Mouse (Mus musculus): Measurements from ENCODE around the gene Zfp771. TPM values are rescaled to one million over a fixed set of nuclear protein-coding genes. Genes with fewer than 3 reads are reported as not detected.

The Zfp771 gene
- polyA plus RNA-seq, 1 experiment from 2014 or later, result 49.3 TPM

DNA sequence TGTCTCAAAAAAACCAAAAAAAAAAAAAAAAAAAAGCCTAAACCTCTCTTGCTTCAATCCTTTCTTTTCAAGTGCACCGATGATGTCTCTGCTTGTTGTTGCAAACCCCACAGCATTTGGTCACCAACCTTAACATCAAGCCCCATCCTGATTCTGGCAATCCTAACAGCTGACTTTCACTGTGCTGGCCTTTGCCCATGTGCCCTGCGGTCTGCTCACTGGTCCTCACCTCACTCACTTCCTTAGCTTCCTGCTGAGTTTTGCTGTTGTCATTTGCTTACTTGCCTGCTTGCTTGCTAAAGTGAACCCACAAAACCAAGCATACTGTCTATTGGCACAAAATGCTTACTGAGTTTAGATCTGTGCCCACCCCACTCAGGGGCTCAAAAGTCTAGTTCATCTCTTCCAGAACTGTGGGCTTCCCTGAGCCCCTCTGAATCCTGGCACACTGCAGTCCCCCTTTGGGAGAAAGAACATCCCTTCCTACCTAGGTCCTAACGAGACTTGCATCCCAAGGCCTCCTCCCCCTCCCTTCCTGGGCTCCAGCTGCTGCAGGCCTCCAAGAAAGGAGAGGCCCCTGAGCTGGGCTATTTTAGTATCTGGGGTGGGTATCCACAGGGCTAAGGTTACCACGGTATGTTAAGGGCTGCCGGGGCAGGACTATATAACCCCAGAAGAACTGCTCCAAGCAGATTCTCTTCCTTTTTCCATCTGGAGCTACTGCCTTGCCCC lies 32.9 kb upstream of the Zfp771 start:
- no peak overlapping the region for H3K9ac ChIP-seq (ENCODE audit: low read depth, low read length)
- H3K9me3 ChIP-seq (replicated peaks; ENCODE audit: low read length), result no peaks in the 10 kb centered on the region
- WGBS, result 51% methylated on average over 5 of the region's 5 CpGs
- no peak overlapping the region for H3K4me3 ChIP-seq (replicated peaks; ENCODE audit: low read depth, low read length)
- H3K27me3 ChIP-seq (ENCODE audit: insufficient read depth, low read length), result no peaks in the 10 kb centered on the region
- H3K4me2 ChIP-seq (ENCODE audit: low read length), result no peak overlapping the region
- no peak for TF ChIP-seq CTCF (IDR thresholded peaks at IDR 0.05; ENCODE audit: low read depth)
- no peak overlapping the region for H3K27ac ChIP-seq
- peaks cover 10% of the 10 kb centered on the region; the same call in 1 of the 2 replicates for H3K4me1 ChIP-seq (replicated peaks; ENCODE audit: insufficient read depth, low read length)
- DNase-seq (ENCODE audit: low spot score) (no peak), ATAC-seq (replicated peaks; ENCODE audit: low FRiP score, low read depth) (no peak)
- H3K36me3 ChIP-seq (ENCODE audit: insufficient read depth, low read length), result no peaks in the 10 kb centered on the region

DNA sequence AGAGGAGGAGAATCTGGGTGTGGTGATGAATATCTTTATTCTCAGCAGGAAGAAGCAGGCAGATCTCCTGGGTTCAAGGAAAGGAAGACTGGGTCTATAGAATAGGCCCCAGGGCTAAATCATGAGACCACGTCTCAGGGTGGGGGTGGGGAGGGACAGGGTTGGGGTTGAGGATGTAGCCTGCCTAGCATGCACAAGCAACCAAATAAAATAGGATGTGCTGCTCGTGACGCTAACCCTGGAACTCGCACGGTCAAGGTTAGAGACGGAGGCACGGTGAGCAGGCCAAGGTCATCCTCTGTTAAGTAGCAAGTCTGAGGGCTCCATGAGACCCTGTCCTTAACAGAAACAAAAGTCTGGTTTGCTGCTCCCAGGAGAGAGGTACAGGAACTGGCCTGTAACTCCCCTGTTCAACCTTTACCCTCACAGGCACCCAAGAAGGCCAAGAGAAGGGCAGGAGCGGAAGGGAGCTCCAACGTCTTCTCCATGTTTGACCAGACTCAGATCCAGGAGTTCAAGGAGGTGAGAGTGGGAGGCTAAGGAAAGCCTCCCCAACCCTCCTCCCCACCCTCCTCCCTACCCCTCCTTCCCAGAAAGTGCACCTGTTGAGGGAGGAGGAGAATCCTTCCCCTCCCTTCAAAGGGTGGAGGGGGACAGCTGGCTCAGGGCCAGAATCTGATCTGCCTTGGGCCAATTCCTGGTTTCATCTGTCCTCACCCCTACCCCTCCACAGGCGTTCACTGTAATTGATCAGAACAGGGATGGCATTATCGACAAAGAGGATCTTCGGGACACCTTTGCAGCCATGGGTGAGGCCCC lies 31.4 kb upstream of the Zfp771 start:
- Histone ChIP-seq H3K27ac (no peak overlapping the region), H3K4me1 (replicated peaks; ENCODE audit: insufficient read depth, low read length) (no peaks in the 10 kb centered on the region), H3K36me3 (ENCODE audit: insufficient read depth, low read length) (no peaks in the 10 kb centered on the region), H3K9me3 (replicated peaks; ENCODE audit: low read length) (no peaks in the 10 kb centered on the region), H3K4me2 (ENCODE audit: low read length) (no peak overlapping the region), H3K4me3 (replicated peaks; ENCODE audit: low read depth, low read length) (no peak overlapping the region), H3K9ac (ENCODE audit: low read depth, low read length) (no peak overlapping the region), H3K27me3 (ENCODE audit: insufficient read depth, low read length) (no peaks in the 10 kb centered on the region)
- no peak for TF ChIP-seq CTCF (IDR thresholded peaks at IDR 0.05; ENCODE audit: low read depth)
- ATAC-seq (replicated peaks; ENCODE audit: low FRiP score, low read depth) (no peak), DNase-seq (ENCODE audit: low spot score) (no peak)
- WGBS, result 84% methylated on average over 12 of the region's 12 CpGs

DNA sequence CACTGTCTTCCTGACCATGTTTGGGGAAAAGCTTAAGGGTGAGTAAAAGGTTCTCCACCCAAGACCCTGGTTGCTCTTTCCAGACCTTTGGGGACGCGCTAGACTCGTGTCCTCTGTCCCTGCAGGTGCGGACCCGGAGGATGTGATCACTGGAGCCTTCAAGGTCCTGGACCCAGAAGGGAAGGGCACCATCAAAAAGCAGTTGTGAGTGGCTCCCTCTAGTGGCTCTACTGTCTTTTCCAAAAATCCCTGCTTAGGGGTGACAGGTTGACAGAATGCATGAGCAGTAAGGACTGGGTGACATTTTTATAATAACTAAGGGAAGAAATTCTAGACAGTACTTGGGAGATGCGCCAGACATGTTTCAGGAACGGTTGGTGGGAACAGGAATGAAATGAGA lies 30.6 kb upstream of the Zfp771 start:
- no peak overlapping the region for H3K4me2 ChIP-seq (ENCODE audit: low read length)
- ATAC-seq (replicated peaks; ENCODE audit: low FRiP score, low read depth) (no peak), DNase-seq (ENCODE audit: low spot score) (peak; percentile 62)
- TF ChIP-seq CTCF (IDR thresholded peaks at IDR 0.05; ENCODE audit: low read depth), result peak; percentile 78
- no peaks in the 10 kb centered on the region for H3K36me3 ChIP-seq (ENCODE audit: insufficient read depth, low read length)
- no peaks in the 10 kb centered on the region for H3K4me1 ChIP-seq (replicated peaks; ENCODE audit: insufficient read depth, low read length)
- no peak overlapping the region for H3K9ac ChIP-seq (ENCODE audit: low read depth, low read length)
- WGBS, result 41% methylated on average over 7 of the region's 7 CpGs
- H3K4me3 ChIP-seq (replicated peaks; ENCODE audit: low read depth, low read length), result no peak overlapping the region
- no peaks in the 10 kb centered on the region for H3K9me3 ChIP-seq (replicated peaks; ENCODE audit: low read length)
- H3K27me3 ChIP-seq (ENCODE audit: insufficient read depth, low read length), result no peaks in the 10 kb centered on the region
- no peak overlapping the region for H3K27ac ChIP-seq

DNA sequence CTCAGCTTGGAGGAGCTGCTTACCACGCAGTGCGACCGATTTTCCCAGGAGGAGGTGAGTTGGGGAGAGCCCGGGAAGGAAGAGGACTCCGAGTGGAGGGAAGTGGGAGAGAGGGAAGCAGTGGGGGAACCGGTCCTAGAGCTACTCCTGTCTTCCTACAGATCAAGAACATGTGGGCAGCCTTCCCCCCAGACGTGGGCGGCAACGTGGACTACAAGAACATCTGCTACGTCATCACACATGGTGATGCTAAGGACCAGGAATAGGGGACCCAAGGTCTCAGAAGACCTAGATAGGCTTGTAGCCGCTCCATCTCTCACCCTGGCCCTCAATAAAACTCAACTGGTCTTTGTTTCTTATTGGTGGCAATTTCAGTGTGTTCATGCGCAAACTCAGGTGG lies 30.1 kb upstream of the Zfp771 start:
- H3K4me1 ChIP-seq (replicated peaks; ENCODE audit: insufficient read depth, low read length), result no peaks in the 10 kb centered on the region
- H3K36me3 ChIP-seq (ENCODE audit: insufficient read depth, low read length), result no peaks in the 10 kb centered on the region
- H3K4me3 ChIP-seq (replicated peaks; ENCODE audit: low read depth, low read length), result no peak overlapping the region
- 55% methylated on average over 12 of the region's 12 CpGs for WGBS
- no peak for TF ChIP-seq CTCF (IDR thresholded peaks at IDR 0.05; ENCODE audit: low read depth)
- H3K4me2 ChIP-seq (ENCODE audit: low read length), result no peak overlapping the region
- H3K27ac ChIP-seq, result no peak overlapping the region
- DNase-seq (ENCODE audit: low spot score), result no peak
- ATAC-seq (replicated peaks; ENCODE audit: low FRiP score, low read depth), result no peak
- H3K9ac ChIP-seq (ENCODE audit: low read depth, low read length), result no peak overlapping the region
- H3K27me3 ChIP-seq (ENCODE audit: insufficient read depth, low read length), result no peaks in the 10 kb centered on the region
- no peaks in the 10 kb centered on the region for H3K9me3 ChIP-seq (replicated peaks; ENCODE audit: low read length)

DNA sequence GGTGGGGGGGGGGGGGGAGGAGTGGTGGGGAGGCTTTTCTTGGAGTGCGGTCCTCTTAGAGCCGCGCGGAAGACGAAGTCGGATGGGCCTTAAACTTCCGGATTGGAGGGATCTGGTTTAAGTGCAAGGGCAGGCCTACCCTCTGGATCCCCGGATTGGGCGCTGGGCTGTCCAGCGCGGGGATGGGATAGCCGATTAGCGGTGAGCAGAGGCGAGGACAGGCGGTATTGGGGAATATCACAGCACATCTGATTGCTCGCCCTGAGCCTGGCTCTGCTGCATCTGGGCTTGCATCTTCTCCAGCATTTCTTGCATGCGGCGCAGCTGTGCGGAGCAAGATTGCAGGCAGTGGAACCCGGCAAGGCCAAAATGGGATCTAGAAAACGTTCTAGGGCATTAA lies 29.6 kb upstream of the Zfp771 start:
- no peak for ATAC-seq (replicated peaks; ENCODE audit: low FRiP score, low read depth)
- H3K27ac ChIP-seq, result peak overlapping the region; percentile 64; the same call in 1 of the 2 replicates
- TF ChIP-seq CTCF (IDR thresholded peaks at IDR 0.05; ENCODE audit: low read depth), result no peak
- H3K4me1 ChIP-seq (replicated peaks; ENCODE audit: insufficient read depth, low read length), result no peaks in the 10 kb centered on the region
- H3K9me3 ChIP-seq (replicated peaks; ENCODE audit: low read length), result no peaks in the 10 kb centered on the region
- peak overlapping the region; percentile 53 for H3K9ac ChIP-seq (ENCODE audit: low read depth, low read length)
- WGBS, result 35% methylated on average over 21 of the region's 21 CpGs
- DNase-seq (ENCODE audit: low spot score), result peak; percentile 45
- H3K4me3 ChIP-seq (replicated peaks; ENCODE audit: low read depth, low read length), result peak overlapping the region; percentile 30
- no peaks in the 10 kb centered on the region for H3K36me3 ChIP-seq (ENCODE audit: insufficient read depth, low read length)
- no peaks in the 10 kb centered on the region for H3K27me3 ChIP-seq (ENCODE audit: insufficient read depth, low read length)
- peak overlapping the region; percentile 76 for H3K4me2 ChIP-seq (ENCODE audit: low read length)

DNA sequence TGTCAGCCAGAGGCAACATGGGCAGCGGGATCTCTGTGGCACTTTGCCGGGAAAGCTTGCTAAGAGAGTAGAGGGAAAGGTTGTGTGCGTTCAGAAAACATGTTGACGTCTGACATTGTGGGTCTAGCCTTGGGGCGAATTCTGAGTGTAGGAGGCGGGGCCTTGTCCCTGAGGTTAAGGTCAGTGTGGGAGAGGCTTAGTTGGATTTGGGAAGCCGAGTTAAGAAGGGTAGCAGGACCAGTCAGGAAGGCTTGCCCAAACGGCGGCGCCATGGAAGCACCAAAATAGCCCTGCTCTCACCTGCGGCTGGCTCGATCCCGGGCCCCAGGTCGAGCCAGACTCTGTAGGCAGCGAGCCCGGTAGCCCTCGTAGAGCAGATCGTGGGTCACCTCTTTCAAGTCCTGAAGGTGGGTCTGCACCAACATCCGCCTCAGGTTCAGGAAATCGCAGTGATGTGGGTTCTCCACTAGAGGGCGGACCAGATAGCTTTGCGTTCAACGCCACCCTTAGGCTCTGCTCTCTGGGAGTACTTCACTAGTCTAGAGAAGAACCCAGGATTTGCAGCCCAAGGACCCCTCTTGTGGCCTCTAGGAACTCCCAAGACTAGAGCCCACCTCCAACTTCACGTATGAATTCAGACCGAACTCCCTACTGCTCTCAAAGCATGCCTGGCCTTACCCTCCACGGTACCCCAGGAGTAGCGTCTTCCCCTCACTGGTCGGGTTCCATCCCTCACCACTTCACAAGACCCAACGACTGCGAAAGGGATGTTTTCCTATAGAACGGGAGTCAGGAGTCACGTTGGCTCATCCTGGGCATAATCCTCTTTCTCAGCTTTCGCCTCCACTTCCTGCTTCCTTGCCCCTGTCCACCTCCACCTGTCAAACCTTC lies 28.8 kb upstream of the Zfp771 start:
- Histone ChIP-seq H3K27ac (peak overlapping the region; percentile 64), H3K4me3 (replicated peaks; ENCODE audit: low read depth, low read length) (peak overlapping the region; percentile 30), H3K4me1 (replicated peaks; ENCODE audit: insufficient read depth, low read length) (no peaks in the 10 kb centered on the region), H3K36me3 (ENCODE audit: insufficient read depth, low read length) (no peaks in the 10 kb centered on the region), H3K9me3 (replicated peaks; ENCODE audit: low read length) (no peaks in the 10 kb centered on the region), H3K9ac (ENCODE audit: low read depth, low read length) (peak overlapping the region; percentile 53), H3K4me2 (ENCODE audit: low read length) (peak overlapping the region; percentile 76), H3K27me3 (ENCODE audit: insufficient read depth, low read length) (no peaks in the 10 kb centered on the region)
- peak; percentile 88 for DNase-seq (ENCODE audit: low spot score)
- peak; percentile 92 for TF ChIP-seq CTCF (IDR thresholded peaks at IDR 0.05; ENCODE audit: low read depth)
- 0 out of 2 replicates have a peak, but pooled peaks have one; percentile 26 for ATAC-seq (replicated peaks; ENCODE audit: low FRiP score, low read depth)
- WGBS, result 24% methylated on average over 33 of the region's 33 CpGs

Data from kidney, postnatal 0 days (tissue).